Mouse (Mus musculus): ENCODE results near the gene Efnb3.

DNA sequence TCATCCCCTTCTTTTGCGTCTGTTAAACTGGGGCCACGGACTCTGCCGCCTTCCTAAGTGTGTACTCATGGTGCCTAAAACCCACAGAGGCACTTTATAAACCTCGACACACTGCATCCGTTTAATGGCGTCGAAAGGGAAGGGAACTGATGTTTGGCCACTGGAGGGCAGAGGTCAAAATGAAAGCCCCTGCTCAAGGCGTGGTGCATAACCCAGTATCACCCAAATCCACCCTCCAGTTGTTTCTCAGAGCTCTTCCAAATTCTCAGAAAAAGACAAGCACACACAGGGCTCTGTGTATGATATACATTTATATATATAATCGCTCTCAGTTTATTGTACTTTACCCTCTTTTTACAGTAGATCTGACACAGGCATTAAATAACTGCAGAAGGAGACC, 39.4 kb upstream of the Efnb3 start:
- TF ChIP-seq GATA1 (IDR thresholded peaks at IDR 0.05; ENCODE audit: borderline replicate concordance, low read length) (no peak), CTCF (IDR thresholded peaks at IDR 0.05; ENCODE audit: low read depth, low read length) (no peak)
